In genomic region chr13:17028595-17028994, GRCm38 (mm10) we compare ENCODE assay signal across 8 mouse cellular contexts.
DNase-seq lines count a peak whose midpoint lies in the region; ATAC-seq and TF ChIP-seq lines count a peak whose summit lies in the region.

No protein-coding gene starts in this region.

- peak; percentile 57 for DNase-seq in 3134 (ENCODE audit: extremely low read depth, insufficient read length, low spot score)
- peak; percentile 60 for DNase-seq in ES-E14 (ENCODE audit: low read depth, low spot score)
- peak; percentile 8 to 10 for DNase-seq in cerebellum, adult 18-20 months
- DNase-seq in frontal cortex, postnatal 36 days (ENCODE audit: low spot score in 2 of 2), result peak; percentile 27 to 68
- DNase-seq in kidney, postnatal 10 days, result peak; percentile 77
- peak; percentile 9 to 43 for DNase-seq in thymus, adult 18-20 months

- no peaks in the 10 kb centered on the region for H3K36me3 ChIP-seq in ES-E14 (ENCODE audit: control insufficient read depth, insufficient read depth, low read length, poor library complexity, severe bottlenecking)
- no peaks in the 10 kb centered on the region for H3K36me3 ChIP-seq in liver, embryonic 12.5 days

- H3K27ac ChIP-seq in ES-E14 (ENCODE audit: insufficient read depth, low read depth, low read length, poor library complexity, severe bottlenecking), result no peak overlapping the region
- H3K27ac ChIP-seq in liver, embryonic 12.5 days, result peak overlapping the region; percentile 89

- peak; percentile 60 for ATAC-seq in liver, embryonic 12.5 days
- ATAC-seq in neutrophil, adult 5-6 weeks (ENCODE audit: extremely low read depth, insufficient number of reproducible peaks, low FRiP score, poor library complexity, severe bottlenecking), result peak; percentile 48; the same call in 1 of the 2 replicates

- in situ Hi-C loops in ES-E14 (cut with MboI; ENCODE audit: low sequenced_read_pairs in 2 of 2, unreplicated experiment in 2 of 2), result no loop called here

- no peak overlapping the region for H3K9ac ChIP-seq in ES-E14 (ENCODE audit: insufficient read depth, low read depth, low read length, poor library complexity, severe bottlenecking)
- H3K9ac ChIP-seq in liver, embryonic 12.5 days, result no peak overlapping the region

- H3K9me3 ChIP-seq in ES-E14 (ENCODE audit: control insufficient read depth, insufficient read depth, low read depth, low read length), result no peaks in the 10 kb centered on the region
- no peaks in the 10 kb centered on the region for H3K9me3 ChIP-seq in liver, embryonic 12.5 days (replicated peaks)

- no peaks in the 10 kb centered on the region for H3K27me3 ChIP-seq in liver, embryonic 12.5 days (replicated peaks)

- WGBS in liver, embryonic 12.5 days (ENCODE audit: insufficient replicate concordance), result 16% methylated on average over 3 of the region's 3 CpGs

- no peak overlapping the region for H3K4me3 ChIP-seq in ES-E14 (ENCODE audit: insufficient read depth in 1 of 2, low read depth in 1 of 2, low read length in 2 of 2, poor library complexity in 1 of 2, severe bottlenecking in 1 of 2)
- H3K4me3 ChIP-seq in liver, embryonic 12.5 days, result no peak overlapping the region

- no peaks in the 10 kb centered on the region for H3K4me1 ChIP-seq in ES-E14 (ENCODE audit: control insufficient read depth in 2 of 2, insufficient read depth in 2 of 2, low read length in 2 of 2, poor library complexity in 1 of 2)
- peaks cover 31% of the 10 kb centered on the region for H3K4me1 ChIP-seq in liver, embryonic 12.5 days

- H3K4me2 ChIP-seq in liver, embryonic 12.5 days, result peak overlapping the region; percentile 50

TF ChIP-seq in ES-E14, 5 proteins besides CTCF, POLR2A, EP300 and RAD21:
- no peak for TF ChIP-seq CHD2 (IDR thresholded peaks at IDR 0.05; ENCODE audit: low read depth, low read length)
- 0 out of 2 replicates have a peak, but pooled peaks have one; percentile 16 for TF ChIP-seq ZC3H11A (IDR thresholded peaks at IDR 0.05; ENCODE audit: borderline replicate concordance, low read depth, low read length)
- TF ChIP-seq MAFK (IDR thresholded peaks at IDR 0.05; ENCODE audit: insufficient read depth, low read depth, low read length), result peak; percentile 76
- TF ChIP-seq HCFC1 (IDR thresholded peaks at IDR 0.05; ENCODE audit: borderline replicate concordance, insufficient read depth, low read length), result no peak
- no peak for TF ChIP-seq ZNF384 (IDR thresholded peaks at IDR 0.05; ENCODE audit: low read depth, low read length)

Comparison
In these comparisons a context has a peak if more than half of its experiments do, and no peak if none do; other contexts are left out.
1. DNase-seq: peak in every context shown above with its lines; median percentile 77 in kidney, postnatal 10 days; 60 in ES-E14; 57 in 3134; 48 in frontal cortex, postnatal 36 days; 26 in thymus, adult 18-20 months; 9 in cerebellum, adult 18-20 months.